Mouse (Mus musculus) myocyte (in vitro differentiated cells): ENCODE measurements around the gene Wnt1. TPM values are rescaled to one million over a fixed set of nuclear protein-coding genes. Genes with fewer than 3 reads are reported as not detected.

Experiments used
- H3K27me3 ChIP-seq: one replicate; pipeline ENCODE4 v1.6.1; 2011; ENCODE audit not compliant: control insufficient read depth, insufficient read depth, insufficient read length
- H3K36me3 ChIP-seq: one replicate; pipeline ENCODE4 v1.6.1; 2011; ENCODE audit not compliant: control insufficient read depth, insufficient read depth
- H3K4me2 ChIP-seq: one replicate; pipeline ENCODE4 v1.6.1; 2011; ENCODE audit warnings: low read depth, control low read depth
- H3K4me3 ChIP-seq: one replicate; pipeline ENCODE4 v1.5.1; 2011; ENCODE audit warnings: mild to moderate bottlenecking, control low read depth, moderate library complexity
- H3K79me2 ChIP-seq: one replicate; pipeline ENCODE4 v1.6.1; 2011; ENCODE audit not compliant: control insufficient read depth, insufficient read depth
- H3ac ChIP-seq: one replicate; pipeline ENCODE4 v1.6.1; 2011; ENCODE audit not compliant: control insufficient read depth, insufficient read length
- CEBPB ChIP-seq: IDR thresholded peaks from 2 replicates; pipeline ENCODE4 v1.6.1; 2011; ENCODE audit warnings: mild to moderate bottlenecking, moderate library complexity; ENCODE audit not compliant: poor library complexity, insufficient read depth, severe bottlenecking
- E2F4 ChIP-seq: IDR thresholded peaks from one replicate; pipeline ENCODE4 v1.6.1; 2011; ENCODE audit warnings: mild to moderate bottlenecking, control low read depth, moderate library complexity; ENCODE audit not compliant: insufficient read depth
- MAX ChIP-seq: IDR thresholded peaks from one replicate; pipeline ENCODE4 v1.6.1; 2011; ENCODE audit warnings: low read depth, mild to moderate bottlenecking, control low read depth
- MYOD1 ChIP-seq, 3 experiments: IDR thresholded peaks; one replicate each; pipeline ENCODE4 v1.6.1; 2011; ENCODE audit warnings: control low read depth in 2 of 3, low read depth in 2 of 3, mild to moderate bottlenecking in 2 of 3, moderate library complexity in 1 of 3; ENCODE audit not compliant: insufficient read length in 2 of 3, control insufficient read depth in 1 of 3
- MYOG ChIP-seq, 3 experiments: IDR thresholded peaks; one replicate each; pipeline ENCODE4 v1.6.1; 2011; ENCODE audit warnings: control low read depth in 2 of 3, low read depth in 2 of 3, mild to moderate bottlenecking in 2 of 3; ENCODE audit not compliant: insufficient read length in 2 of 3, control insufficient read depth in 1 of 3, insufficient read depth in 1 of 3
- POLR2A ChIP-seq: IDR thresholded peaks from one replicate; pipeline ENCODE4 v1.6.1; 2011; ENCODE audit warnings: low read depth, mild to moderate bottlenecking, control low read depth, moderate library complexity; ENCODE audit not compliant: insufficient read length
- POLR2AphosphoS2 ChIP-seq: IDR thresholded peaks from one replicate; pipeline ENCODE4 v1.6.1; 2011; ENCODE audit warnings: low read depth, control low read depth; ENCODE audit not compliant: insufficient read length
- REST ChIP-seq: IDR thresholded peaks from one replicate; pipeline ENCODE4 v1.6.1; 2011; ENCODE audit warnings: mild to moderate bottlenecking, control low read depth, moderate library complexity; ENCODE audit not compliant: insufficient read depth, insufficient read length
- SRF ChIP-seq: IDR thresholded peaks from one replicate; pipeline ENCODE4 v1.6.1; 2011; ENCODE audit warnings: low read depth; ENCODE audit not compliant: control insufficient read depth, insufficient read length
- TCF12 ChIP-seq: IDR thresholded peaks from one replicate; pipeline ENCODE4 v1.6.1; 2011; ENCODE audit warnings: mild to moderate bottlenecking, control low read depth; ENCODE audit not compliant: poor library complexity, insufficient read depth, severe bottlenecking
- TCF3 ChIP-seq: IDR thresholded peaks from one replicate; pipeline ENCODE4 v1.6.1; 2011; ENCODE audit warnings: low read depth, control low read depth; ENCODE audit not compliant: insufficient read length
- USF1 ChIP-seq: IDR thresholded peaks from one replicate; pipeline ENCODE4 v1.6.1; 2011; ENCODE audit warnings: low read depth, mild to moderate bottlenecking, control low read depth, moderate library complexity
- polyA plus RNA-seq: library from polyadenylated mRNA; unstranded; fragments of >200 nt; fragmentation: generic; extraction: Trizol; gene quantifications from one replicate; pipeline ENCODE4 v1.2.1, GENCODE M21; 2012; ENCODE audit warnings: missing spikeins

The Wnt1 gene
- polyA plus RNA-seq, 1 experiment: 0.06 TPM

DNA sequence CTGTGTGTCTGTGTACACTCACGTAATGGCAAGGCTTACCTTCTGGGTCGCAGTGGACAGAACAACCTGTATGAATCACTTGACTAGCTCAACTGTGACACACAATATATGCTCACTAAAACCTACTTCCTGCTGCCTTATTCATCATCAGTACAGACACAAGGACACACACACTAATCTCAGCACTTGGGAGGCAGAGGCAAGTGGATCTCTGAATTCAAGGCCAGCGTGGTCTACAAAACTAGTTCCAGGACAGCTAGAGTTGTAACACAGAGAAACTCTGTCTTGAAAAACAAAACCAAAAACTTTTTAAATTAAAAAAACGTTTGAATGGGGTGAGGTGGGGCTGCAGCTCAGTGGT is 48.1 kb downstream of the Wnt1 start:
- Histone ChIP-seq H3K4me3 (no peak overlapping the region), H3K27me3 (no peaks in the 10 kb centered on the region), H3ac (no peak overlapping the region), H3K79me2 (no peaks in the 10 kb centered on the region), H3K4me2 (no peak overlapping the region), H3K36me3 (peaks cover 72% of the 10 kb centered on the region)
- TF ChIP-seq SRF (no peak), CEBPB (no peak), POLR2A (no peak), USF1 (no peak), MYOG (IDR thresholded peaks at IDR 0.05; ENCODE audit: control insufficient read depth in 1 of 3, insufficient read depth in 1 of 3, insufficient read length in 2 of 3, low read depth in 2 of 3) (no peak), MYOD1 (IDR thresholded peaks at IDR 0.05; ENCODE audit: control insufficient read depth in 1 of 3, insufficient read length in 2 of 3, low read depth in 2 of 3) (no peak), POLR2AphosphoS2 (no peak), REST (no peak), TCF12 (no peak), MAX (no peak), E2F4 (no peak), TCF3 (no peak)

DNA sequence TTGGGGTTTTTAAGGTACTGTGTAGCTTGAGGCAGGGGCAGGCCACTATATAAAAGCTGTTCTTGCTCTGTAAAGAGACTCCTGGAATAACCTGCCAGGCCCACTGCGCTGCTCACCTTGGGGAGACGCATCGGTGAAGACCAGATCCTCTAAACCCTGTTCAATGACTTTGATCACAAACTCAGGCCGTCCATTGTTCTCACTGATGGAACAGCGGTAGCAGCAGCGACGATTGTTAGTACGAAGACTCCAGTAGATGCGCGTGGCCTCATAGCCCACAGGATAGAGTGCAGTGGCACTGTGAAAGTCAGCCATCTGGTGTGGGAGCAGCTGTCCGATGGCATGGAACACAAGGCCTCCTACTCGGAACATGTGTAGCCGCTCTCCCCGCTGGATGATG is 49.5 kb downstream of the Wnt1 start:
- TF ChIP-seq REST: no peak
- no peak for TF ChIP-seq POLR2A
- TF ChIP-seq MYOG (IDR thresholded peaks at IDR 0.05; ENCODE audit: control insufficient read depth in 1 of 3, insufficient read depth in 1 of 3, insufficient read length in 2 of 3, low read depth in 2 of 3): no peak
- TF ChIP-seq MYOD1 (IDR thresholded peaks at IDR 0.05; ENCODE audit: control insufficient read depth in 1 of 3, insufficient read length in 2 of 3, low read depth in 2 of 3): no peak
- no peaks in the 10 kb centered on the region for H3K79me2 ChIP-seq
- no peak overlapping the region for H3K4me3 ChIP-seq
- H3ac ChIP-seq: no peak overlapping the region
- no peaks in the 10 kb centered on the region for H3K27me3 ChIP-seq
- no peak overlapping the region for H3K4me2 ChIP-seq
- H3K36me3 ChIP-seq: peaks cover 67% of the 10 kb centered on the region

DNA sequence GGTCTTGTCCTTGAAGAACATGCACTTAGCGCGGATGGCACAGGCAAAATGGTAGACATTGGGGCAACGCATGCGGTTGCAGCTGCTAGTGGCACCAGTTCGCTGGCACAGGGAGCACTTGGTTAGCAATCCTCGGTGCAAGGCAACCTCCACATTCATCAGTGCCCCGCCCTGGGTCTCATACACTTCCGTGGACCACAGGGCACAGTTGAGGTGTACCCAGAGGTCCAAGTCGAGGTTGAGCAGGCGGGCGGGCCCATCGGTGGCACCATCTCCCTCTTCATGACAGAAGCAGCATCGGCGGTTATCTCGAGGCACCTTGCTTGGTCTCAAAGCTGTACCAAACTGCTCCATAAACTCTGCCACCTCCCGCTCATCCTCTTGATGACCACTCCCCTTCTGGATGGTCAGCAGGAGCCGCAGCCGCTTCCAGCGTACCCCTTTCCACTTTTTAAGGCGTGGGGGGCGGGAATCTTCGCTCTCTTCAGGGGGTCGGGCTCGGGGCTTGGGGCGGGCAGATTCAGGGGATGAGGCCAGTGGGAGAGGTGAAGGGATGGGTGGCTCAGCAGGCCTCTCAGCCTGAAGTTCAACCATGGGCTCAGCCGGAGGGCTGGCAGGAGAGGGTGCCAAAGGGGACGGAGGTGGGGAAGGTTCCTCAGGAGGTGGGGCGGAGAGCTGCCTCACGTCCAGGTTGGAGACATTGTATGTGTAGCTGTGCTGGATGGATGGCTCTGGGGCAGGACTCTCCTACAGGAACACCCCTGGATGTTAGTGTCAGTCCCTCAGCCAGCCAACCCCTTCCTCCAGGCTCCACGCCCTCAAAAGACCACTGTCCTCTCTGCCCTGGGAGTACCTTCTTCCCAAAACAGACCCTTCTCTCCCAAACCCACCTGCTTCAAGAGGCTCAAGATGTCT is 50.3 kb downstream of the Wnt1 start:
- Histone ChIP-seq H3ac (no peak overlapping the region), H3K27me3 (no peaks in the 10 kb centered on the region), H3K4me2 (no peak overlapping the region), H3K79me2 (no peaks in the 10 kb centered on the region), H3K36me3 (peaks cover 67% of the 10 kb centered on the region), H3K4me3 (no peak overlapping the region)
- no peak for TF ChIP-seq MAX
- no peak for TF ChIP-seq REST
- no peak for TF ChIP-seq CEBPB
- TF ChIP-seq USF1: no peak
- peak; percentile 7 for TF ChIP-seq POLR2A
- no peak for TF ChIP-seq MYOG (IDR thresholded peaks at IDR 0.05; ENCODE audit: control insufficient read depth in 1 of 3, insufficient read depth in 1 of 3, insufficient read length in 2 of 3, low read depth in 2 of 3)
- peak; percentile 67 for TF ChIP-seq POLR2AphosphoS2
- no peak for TF ChIP-seq MYOD1 (IDR thresholded peaks at IDR 0.05; ENCODE audit: control insufficient read depth in 1 of 3, insufficient read length in 2 of 3, low read depth in 2 of 3)
- no peak for TF ChIP-seq SRF
- no peak for TF ChIP-seq E2F4
- no peak for TF ChIP-seq TCF3

Other genes with a start within 250 kb of the Wnt1 start
- gene Ccnt1, start 218.9 kb upstream of the Wnt1 start, polyA plus RNA-seq: 12.6 TPM
- gene 4930415O20Rik, start 218.9 kb upstream of the Wnt1 start, polyA plus RNA-seq: 0.10 TPM
- 32.4 TPM for gene Adcy6, start 179.8 kb upstream of the Wnt1 start, polyA plus RNA-seq
- gene Cacnb3, start 159.0 kb upstream of the Wnt1 start, polyA plus RNA-seq: 80.8 TPM
- gene Ddx23, start 127.0 kb upstream of the Wnt1 start, polyA plus RNA-seq: 102 TPM
- gene Rnd1, start 112.4 kb upstream of the Wnt1 start, polyA plus RNA-seq: 14.4 TPM
- 2.4 TPM for gene Ccdc65, start 81.7 kb upstream of the Wnt1 start, polyA plus RNA-seq
- gene Fkbp11, start 61.7 kb upstream of the Wnt1 start, polyA plus RNA-seq: 52.9 TPM
- 72.0 TPM for gene Arf3, start 26.6 kb upstream of the Wnt1 start, polyA plus RNA-seq
- 3.3 TPM for gene Wnt10b, start 11.7 kb upstream of the Wnt1 start, polyA plus RNA-seq
- 0.11 TPM for gene Ddn, start 19.6 kb downstream of the Wnt1 start, polyA plus RNA-seq
- 99.7 TPM for gene Prkag1, start 41.7 kb downstream of the Wnt1 start, polyA plus RNA-seq
- 27.1 TPM for gene Kmt2d, start 81.3 kb downstream of the Wnt1 start, polyA plus RNA-seq
- gene Rhebl1, start 104.7 kb downstream of the Wnt1 start, polyA plus RNA-seq: 7.6 TPM
- gene Dhh, start 108.7 kb downstream of the Wnt1 start, polyA plus RNA-seq: 0.11 TPM
- 33.4 TPM for gene Lmbr1l, start 128.4 kb downstream of the Wnt1 start, polyA plus RNA-seq
- 2,204 TPM for gene Tuba1b, start 144.7 kb downstream of the Wnt1 start, polyA plus RNA-seq
- gene Gm49450, start 163.7 kb downstream of the Wnt1 start, polyA plus RNA-seq: 0.84 TPM
- gene Tuba1a, start 163.8 kb downstream of the Wnt1 start, polyA plus RNA-seq: 3,074 TPM
- 462 TPM for gene Tuba1c, start 240.0 kb downstream of the Wnt1 start, polyA plus RNA-seq